Mouse (Mus musculus) megakaryocyte, embryonic 14.5 days (primary cell): ENCODE results near the gene Sncg.

ENCODE experiments used
- FLI1 ChIP-seq: IDR thresholded peaks from 2 replicates; pipeline ENCODE4 v1.6.1; 2012; ENCODE audit warnings: low read length, inconsistent platforms, mixed read lengths
- GATA1 ChIP-seq: IDR thresholded peaks from 3 replicates; pipeline ENCODE4 v1.6.1; 2012; ENCODE audit warnings: mixed read lengths, low read length, inconsistent platforms, borderline replicate concordance

DNA sequence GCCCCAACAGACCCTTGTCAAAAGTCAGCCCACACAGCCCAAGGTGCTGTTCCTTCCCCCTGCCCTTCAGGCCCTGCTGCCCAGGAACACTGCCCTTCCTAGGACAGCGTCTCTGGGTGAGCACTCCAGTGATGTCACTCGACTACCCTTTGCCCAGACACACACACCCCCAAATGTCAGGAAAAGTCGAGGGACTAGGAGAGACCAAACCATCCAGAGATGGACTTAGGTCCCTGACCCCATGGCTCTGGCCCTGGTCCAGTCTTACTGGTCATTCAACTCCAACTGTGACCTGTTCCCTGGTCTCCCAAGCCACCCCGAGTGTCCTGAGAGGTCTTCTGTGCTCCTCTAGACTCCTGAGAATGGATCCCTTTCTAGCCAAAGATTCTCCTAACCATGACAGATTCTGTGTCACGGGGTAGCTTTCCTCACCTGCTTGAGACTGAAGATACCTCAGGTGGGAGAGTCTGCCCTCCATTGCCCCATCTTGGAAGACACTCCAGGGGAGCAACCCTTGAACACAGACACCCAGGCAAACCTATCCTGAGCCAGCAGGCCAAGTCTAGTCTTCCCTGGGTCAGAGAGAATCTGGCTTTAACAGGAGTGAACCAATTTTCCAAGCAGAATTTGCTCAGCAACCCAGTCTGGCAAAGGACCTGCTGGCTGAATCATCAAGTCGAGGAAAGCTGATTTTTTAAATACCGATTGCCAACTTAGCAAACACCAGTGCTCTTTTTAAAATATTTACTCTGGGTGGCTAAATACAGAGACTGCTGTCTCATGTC, 16.7 kb downstream of the Sncg start:
- TF ChIP-seq FLI1 (no peak), GATA1 (no peak)
